Mouse (Mus musculus) lung, postnatal 0 days (tissue): ENCODE results near the gene Hist1h1t.

Experiments
- CTCF ChIP-seq: IDR thresholded peaks from 2 replicates; pipeline ENCODE4 v1.5.1; 2016; ENCODE audit warnings: antibody characterized with exemption, mild to moderate bottlenecking
- EP300 ChIP-seq: IDR thresholded peaks from 2 replicates; pipeline ENCODE4 v1.6.1; 2016; ENCODE audit warnings: antibody characterized with exemption, mild to moderate bottlenecking, control low read depth

GRCm38 (mm10) chr13:23745381-23746161, 50.0 kb downstream of the Hist1h1t start, which contains the start of gene Hist1h3c:
- TF ChIP-seq CTCF (no peak), EP300 (peak; percentile 32; the same call in 1 of the 2 replicates)
